Mouse (Mus musculus): ENCODE measurements at regions not wholly inside any gene's neighbourhood (a gene's known extent, or its start where the extent isn't known, plus 50 kb on each side); places are given as distances from the start of the nearest gene placed in this dataset.

DNA sequence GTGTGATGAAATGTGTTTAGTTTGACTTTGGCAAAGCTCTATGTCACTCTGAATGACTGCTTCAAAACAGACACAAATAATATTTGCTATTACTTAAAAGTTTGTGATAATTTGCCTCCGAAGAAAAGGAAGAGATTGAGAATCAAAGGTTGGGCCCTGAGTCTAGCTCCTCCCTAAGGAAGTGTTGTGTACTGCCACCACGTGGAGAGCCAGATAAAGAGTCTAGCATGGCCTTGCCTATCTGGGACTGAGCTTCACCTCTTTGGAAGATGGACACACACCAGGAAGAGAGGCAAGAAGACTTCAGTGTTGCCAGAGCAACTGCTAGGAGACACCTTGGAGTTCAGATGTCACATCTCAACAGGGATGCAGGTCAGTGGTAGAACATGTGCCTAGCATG is 258.5 kb downstream of the Cog6 start:
- no peak for DNase-seq (ENCODE audit: low spot score in 2 of 2)

DNA sequence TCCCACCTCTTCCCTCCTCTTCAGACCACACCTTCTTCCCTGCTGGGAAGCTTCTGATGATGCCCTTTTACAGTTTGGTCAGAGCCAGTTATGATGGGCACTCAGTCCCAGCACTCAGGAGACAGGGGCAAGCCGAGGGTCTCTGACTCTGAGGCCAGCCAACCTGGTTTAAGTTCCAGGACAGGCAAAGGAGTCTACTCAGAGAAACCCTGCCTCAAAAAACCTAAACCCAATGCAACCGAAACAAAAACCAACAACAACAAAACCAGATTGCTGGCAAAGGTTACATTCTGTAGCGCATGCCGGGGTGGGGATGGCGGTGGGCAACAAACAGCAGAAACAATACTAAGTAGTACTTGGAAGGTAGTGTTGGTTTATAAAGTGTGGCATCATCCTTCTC is 260.2 kb downstream of the Cog6 start:
- no peak for DNase-seq (ENCODE audit: low spot score in 2 of 2)

DNA sequence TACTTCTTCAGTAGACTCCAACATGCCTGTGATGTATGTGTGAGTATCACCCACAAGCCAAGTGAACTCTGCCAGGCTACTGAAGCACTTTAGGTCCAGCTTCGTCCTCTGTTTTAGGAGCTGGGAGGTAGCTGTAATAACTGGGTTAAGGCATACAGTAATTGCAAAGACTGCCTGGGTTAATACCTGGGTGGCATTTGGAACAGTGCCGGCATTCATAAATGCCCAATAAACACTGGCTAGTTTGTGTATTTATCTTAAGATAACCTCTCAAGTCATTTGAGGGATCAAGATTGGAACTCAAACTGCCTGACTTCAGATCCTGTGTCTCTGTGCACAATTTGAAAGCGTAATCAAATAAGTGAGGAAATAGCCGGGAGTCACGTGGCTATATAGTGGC is 261.0 kb downstream of the Cog6 start:
- DNase-seq (ENCODE audit: low spot score in 2 of 2) = no peak

DNA sequence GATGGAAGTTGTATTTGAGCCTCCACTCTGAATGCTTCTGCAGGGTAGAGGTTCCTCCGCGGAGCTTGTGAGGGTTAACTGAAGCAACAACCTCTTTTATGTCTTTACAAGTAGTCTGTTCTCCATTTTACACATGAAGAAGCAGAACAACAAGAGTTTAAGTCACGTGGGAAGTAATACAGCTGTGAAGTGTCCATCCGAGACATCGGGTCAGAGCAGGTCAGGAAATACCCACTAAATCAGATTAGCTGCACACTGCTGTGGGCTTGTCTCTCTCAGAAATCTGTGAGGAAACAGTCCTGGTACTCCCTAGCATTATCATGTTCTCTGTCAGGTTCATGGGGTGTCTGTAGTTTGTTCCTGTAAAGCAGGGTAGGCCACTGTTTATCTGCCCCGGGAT is 262.1 kb downstream of the Cog6 start:
- DNase-seq (ENCODE audit: low spot score in 2 of 2) = no peak

DNA sequence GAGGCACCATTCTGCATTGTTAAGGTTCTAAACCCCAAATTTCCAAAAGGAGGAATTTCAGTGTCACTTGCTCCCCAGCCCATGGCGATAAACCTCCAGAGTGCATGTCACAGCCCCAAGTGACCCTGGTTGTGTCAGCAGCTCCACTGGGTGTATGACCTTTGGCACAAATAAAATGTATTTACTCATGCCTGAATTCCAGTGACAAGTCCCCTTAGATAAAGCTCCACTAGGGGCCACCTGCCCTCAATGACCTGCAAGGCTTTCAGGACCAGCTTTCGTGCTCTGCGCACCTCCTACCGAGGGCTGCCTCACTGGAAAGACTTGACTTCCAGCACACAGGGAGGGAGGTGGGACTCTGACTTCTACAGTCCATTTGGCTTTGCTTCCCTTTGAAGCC is 262.6 kb downstream of the Cog6 start:
- DNase-seq (ENCODE audit: low spot score in 2 of 2) = no peak

DNA sequence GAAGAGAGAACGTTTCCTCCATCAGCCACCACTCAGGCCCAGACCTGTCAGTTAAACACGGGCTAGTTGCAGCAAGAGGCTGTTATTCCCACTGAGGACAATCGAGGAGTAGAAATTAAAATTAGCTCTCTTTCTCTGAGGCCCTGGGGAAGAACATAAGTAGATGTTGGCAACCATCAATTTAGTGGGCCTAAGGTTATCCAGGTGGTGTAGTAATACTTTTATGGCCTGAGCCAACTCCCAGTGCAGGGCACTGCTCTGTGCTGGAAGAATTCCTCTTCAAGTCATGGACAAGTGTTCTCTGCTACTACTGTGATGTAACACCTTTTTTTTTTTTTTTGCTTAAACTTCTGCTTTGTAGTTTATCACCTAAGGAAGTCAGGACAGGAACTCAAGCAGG is 270.1 kb downstream of the Cog6 start:
- DNase-seq (ENCODE audit: low spot score in 2 of 2) = no peak

DNA sequence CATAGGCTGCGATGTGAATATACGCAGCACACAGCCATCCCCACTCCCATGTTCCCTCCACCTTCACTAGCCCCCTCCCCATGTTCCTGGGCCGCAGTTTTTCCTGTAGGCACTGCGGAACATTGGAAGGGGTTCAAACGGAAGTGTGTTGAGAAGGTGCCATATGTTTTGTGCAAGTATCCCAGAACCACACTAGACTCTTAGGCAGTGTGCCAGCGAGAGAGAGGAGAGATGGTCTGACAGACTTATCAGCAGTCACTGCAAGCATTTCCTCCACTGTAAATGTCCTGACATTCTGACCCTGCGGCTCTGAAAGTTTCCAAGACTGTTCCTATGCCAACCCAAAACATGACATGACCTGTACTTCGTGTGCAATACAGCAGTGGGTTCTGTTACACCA is 272.7 kb downstream of the Cog6 start:
- DNase-seq (ENCODE audit: low spot score in 2 of 2) = no peak

DNA sequence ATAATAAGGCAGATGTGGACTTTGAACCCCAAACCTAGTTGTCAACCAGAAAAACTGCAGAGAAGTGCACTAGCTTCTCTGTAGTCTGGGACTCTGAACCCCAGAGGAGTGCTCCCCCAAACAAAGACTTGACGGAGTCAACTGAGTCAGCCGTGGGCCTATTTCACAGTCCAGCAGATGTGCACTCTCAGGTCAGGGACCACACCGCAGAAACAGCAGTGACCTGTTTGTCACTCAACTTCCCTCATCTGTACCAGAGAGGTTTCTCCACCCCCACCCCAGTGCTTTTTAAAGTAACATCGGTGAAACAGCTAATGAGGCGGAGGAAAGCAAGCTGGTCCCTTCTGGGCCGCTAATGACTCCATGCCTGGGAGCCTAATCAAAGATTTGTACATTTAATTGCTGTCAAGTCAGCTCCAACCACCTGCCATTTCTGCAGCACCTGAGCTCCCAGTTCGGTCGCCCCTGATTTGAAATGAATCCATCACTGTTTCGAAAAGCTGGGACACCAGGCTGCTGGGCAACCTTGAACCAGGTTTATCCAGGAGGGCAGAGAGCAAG is 276.5 kb downstream of the Cog6 start:
- DNase-seq (ENCODE audit: low spot score in 2 of 2) = no peak

DNA sequence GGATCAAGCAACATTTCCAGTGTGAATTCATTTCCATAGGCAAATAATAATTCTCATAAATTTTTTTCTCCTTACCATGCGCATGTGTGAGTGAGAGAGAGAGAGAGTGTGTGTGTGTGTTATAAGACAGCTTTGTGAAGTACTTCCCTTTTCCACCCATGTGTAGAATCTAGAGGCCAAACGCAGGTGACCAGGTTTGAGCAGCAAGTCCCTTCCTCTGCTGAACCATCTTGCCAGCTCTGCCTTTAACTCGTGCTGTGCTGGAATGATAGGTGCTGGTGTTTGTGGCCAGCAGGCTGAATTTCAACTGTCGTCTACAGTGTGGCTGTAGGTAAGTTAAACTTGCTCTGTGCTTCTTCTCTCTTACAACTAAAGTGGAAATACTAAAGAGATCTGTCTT is 277.5 kb downstream of the Cog6 start:
- DNase-seq (ENCODE audit: low spot score in 2 of 2) = no peak

DNA sequence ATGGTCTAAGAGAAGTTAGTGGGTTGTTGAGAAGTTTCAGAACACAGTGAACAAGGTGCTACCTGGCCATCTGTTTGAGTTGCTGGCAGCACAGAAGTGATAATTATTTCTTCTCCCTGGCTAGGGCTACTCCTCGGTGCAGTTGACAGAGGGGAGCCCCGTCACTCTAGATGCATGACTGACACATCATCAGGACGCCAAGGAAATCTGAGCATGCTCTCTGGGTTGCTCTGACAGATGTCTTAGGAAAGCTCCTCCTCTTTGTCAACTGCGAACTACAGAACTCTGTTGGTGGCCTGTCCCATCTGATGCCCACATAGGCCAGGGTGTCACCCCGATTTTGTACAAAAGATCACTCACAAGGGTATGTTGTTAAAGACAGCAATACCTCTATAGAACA is 278.7 kb downstream of the Cog6 start:
- DNase-seq (ENCODE audit: low spot score in 2 of 2) = no peak

DNA sequence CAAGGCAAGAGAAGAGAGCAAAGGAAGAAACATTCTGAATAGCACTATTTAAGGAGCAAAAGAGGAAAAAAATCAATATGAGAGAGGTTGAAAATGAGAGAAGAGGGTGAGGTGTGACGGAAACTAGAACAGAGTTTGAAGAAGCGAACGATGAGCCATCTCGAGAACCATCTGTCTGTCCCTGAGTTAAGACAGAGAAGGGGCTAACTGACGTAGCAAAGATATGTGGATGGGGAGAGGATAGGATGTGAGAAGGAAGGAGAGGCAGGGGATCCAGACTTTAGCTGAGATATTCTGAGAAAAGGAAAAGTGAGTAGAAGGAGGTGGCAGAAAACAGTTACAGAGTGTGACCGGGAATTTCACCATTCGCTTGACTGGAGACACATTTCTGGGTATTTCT is 281.1 kb downstream of the Cog6 start:
- no peak for DNase-seq (ENCODE audit: low spot score in 2 of 2)

DNA sequence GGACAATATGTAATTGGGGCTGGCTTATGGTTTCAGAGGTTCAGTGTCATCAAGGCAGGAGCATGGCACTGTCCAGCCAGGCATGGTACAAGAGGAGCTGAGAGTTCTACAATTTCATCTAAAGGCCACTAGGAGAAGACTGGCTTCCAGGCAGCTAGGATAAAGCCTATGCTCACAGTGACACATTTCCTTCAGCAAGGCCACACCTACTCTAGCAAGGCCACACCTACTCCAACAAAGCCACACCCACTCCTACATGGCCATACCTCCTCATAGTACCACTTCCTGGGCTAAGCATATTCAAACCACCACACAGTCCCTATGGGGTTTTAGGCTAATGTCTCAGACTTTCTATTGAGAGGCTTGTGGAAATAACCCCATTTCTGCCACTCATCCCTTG is 285.1 kb downstream of the Cog6 start:
- DNase-seq (ENCODE audit: low spot score in 2 of 2) = no peak

DNA sequence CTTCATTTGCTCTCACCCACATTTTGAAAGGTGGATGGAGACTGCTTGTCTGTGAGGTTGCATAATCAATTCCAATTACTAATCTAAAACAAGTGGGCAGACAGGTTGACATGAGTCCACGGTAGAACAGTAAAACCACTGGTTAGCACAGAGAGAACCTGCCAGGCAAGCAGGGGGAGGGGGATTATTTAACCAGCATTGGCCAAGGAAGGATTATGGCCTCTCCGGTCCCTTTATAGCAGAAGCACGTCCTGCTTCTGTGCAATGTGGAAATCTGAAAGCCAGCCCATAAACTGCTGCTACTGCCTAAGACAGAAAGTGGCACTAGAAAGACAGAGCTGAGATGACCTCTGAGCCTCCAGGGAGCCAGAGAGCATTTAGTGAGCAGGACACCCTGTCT is 285.5 kb downstream of the Cog6 start:
- DNase-seq (ENCODE audit: low spot score in 2 of 2) = no peak

DNA sequence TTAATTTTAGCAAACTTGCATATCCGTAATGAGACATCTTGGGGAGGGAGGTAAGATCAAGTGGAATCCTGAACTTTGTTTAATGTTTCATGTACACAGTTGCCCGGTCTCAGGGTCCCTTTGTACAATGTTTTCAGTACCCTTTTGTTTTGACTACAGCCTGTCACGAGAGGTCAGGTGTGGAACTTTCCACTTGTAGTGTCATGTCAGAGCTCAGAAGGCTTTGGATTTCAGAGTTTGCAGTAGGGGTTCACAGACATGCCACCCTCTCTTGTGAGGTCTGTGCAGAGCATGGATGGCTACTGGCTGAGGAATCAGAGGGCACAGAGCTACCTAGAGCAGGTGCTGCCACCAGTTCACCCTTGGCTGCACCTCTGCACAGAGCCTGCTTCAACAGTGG is 287.3 kb downstream of the Cog6 start:
- no peak for DNase-seq (ENCODE audit: low spot score in 2 of 2)

DNA sequence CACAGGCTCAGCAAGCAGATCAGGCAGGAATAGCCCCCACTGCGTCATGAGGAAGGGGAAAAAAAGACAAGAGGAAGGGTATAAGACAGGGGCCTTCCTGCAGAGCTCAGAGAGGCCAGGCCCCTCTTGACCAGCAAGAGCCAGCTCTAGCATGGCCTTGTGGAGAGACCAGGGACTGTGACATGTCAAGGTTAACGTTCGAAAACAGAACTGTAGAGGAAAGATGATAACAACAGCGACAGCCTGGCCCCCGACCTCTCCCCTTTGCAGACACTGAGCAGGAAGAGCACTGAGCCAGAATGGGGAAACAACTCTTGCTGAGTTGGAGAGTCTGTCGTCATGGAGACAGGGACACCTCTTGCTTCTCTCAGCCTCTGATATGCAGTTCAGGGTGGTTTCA is 288.2 kb downstream of the Cog6 start:
- no peak for DNase-seq (ENCODE audit: low spot score in 2 of 2)

DNA sequence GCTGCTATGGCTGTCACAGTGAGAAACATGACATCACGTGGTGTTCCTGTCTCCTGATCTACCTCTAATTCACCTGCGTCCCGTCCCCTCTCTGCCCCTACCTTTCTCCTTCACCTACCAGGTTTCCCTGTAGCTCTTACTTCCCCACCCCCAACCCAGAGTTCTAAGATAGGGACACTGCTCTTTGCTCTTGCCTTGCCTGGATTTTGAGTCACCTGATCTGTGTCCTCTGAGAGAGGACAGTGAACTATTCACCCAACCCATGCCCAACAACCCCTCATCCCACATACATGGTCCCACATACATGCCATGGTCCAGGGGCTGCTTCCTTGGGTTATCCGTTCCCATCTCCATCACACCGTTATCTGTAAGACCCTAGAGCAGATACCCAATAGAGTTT is 288.6 kb downstream of the Cog6 start:
- no peak for DNase-seq (ENCODE audit: low spot score in 2 of 2)

DNA sequence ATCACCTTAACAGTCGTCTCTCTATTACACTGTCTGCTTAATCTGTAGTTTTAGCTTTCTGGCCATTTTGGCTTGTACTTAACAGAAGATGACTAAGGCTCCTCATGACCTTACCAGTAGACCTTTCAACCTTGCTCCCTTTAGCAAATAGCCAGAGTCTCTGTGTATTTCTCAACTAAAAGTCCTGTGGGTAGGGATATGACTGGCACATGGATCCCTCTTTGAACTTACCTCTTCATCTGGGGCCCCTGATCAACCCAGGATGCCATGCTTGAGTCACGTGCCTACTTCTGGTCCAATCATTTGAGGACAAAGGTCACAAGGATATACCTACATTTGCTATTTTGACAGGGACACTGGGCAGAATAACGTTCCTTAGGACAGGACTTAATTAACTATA is 292.7 kb downstream of the Cog6 start:
- no peak for DNase-seq (ENCODE audit: low spot score in 2 of 2)

DNA sequence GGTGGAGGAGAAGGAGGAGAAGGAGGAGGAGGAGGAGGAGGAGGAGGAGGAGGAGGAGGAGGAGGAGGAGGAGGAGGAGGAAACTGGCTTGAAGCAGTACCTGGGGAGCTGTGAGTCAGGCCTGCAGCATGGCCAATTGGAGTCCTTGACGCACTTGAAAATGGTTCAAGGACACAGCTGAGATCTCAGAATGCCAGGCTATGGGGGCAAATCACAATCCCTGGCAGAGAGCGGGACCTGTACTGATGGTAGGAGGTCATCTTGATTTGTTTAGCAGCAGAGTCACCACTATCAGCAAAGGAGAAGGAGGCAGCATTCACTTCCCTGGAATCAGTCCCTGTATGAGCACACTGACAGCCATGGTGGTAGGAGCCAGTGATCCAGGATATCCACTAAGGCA is 294.1 kb downstream of the Cog6 start:
- DNase-seq (ENCODE audit: low spot score in 2 of 2) = no peak

DNA sequence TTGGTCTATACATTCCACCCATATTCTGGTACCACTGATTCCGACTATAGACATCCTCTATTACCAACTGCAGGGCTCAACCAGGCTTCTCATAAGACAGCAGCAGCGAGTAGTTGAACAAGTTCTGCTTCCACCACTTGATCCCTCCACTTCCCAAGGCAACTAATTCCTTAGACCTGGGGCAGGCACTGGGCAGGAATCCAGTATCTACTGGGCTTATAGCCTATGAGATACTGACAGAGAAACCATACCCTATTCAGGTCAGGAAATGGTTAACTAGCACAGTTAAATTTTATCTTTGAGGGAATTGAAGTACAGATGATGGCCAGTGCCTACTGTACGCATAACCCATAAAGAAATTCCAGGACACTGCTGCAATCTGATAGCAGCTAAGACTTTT is 297.9 kb downstream of the Cog6 start:
- no peak for DNase-seq (ENCODE audit: low spot score in 2 of 2)

DNA sequence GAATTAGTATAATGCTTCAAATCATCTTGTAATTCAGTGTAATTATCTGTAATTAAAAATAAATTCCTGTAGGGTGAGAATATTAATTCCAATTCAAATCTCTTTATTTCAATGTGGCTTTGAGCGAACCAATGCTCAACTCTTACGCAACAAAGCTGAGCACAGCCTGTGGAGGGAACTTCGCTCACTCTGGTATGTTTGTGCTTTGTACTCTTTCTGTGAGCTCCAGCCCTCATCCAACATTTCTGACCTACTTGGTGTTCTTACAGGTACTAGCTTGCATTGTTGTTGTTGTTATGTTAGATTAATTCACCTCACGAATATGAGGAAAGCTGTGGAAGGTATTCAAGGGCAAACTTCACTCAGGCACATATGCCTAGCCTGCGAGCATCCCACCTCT is 299.7 kb downstream of the Cog6 start:
- no peak for DNase-seq (ENCODE audit: low spot score in 2 of 2)

DNA sequence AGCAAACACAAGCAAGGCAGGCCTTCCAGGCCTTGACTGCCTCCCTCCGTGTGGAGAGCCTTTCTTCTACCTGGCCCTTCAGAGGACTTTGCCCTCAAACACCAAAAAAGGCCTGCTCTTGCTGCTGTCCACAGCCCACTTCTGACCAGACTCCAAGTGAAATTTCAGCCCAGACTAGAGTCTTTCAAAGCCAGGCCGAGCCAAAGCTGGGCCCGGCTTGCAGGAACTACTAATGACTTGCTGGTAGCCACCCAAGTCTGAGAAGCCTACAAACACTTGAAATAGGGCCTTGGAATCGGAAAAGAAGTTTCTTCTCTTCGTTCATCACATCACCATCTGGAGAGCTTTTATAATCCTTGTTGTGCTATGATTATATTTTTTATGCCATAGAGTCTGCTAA is 304.9 kb downstream of the Cog6 start:
- no peak for DNase-seq (ENCODE audit: low spot score in 2 of 2)

DNA sequence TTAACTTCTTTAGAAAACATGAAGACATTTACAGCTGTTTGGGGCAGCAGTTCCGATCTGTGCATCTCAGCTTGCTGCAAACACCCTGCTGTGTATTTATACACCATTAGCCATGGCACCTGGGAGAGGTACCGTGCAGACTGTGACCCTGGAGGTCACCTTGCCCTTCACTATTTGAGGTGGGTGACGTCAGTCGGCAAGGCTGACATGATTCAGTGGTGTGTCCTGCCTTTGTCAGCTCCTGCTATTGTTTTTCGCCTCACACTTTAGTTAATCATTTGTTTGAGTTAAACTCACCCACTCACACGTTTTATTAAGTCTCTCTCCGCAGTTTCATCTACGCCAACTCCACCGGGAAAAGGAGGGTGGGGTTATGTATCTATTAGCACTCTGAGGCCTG is 305.9 kb downstream of the Cog6 start:
- DNase-seq (ENCODE audit: low spot score in 2 of 2) = no peak

DNA sequence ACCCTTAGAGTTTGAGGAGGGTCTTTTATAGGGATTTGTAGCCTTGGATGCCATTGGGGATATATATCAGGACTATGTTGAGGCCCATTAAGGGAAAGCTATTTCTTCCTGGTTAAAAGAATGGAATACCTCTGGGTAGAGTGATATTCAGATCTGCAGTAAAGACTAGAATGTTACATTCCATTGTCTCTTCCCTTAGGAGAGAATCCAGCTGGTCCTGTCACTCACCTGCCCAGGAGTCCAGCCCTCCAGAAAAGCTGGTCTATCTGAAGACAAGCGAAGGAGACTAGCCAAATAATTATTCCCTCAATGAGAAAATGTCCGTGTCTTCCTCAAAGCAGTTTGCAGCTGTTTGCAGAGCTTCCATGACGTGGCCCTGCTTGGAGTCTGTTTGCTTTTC is 308.3 kb downstream of the Cog6 start:
- DNase-seq (ENCODE audit: low spot score in 2 of 2) = no peak

DNA sequence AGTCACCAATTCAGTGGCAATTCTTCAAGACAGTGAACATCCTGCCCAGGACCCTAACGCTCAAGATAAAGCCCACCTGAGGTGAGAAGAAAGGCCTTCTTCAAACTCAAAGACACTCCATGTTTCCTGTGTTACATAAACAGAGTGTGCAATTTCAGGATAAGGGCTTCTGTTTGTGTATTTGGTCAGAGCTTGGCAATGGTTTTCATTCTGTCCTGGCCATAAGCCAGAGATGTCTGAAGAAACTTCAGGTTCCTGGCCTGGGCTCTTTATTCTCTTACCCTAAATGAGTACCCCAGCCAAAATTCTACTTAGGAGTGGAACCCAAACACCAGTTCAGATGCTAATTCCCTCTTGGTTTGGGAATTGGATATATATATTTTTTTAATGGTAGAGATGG is 308.7 kb downstream of the Cog6 start:
- no peak for DNase-seq (ENCODE audit: low spot score in 2 of 2)

DNA sequence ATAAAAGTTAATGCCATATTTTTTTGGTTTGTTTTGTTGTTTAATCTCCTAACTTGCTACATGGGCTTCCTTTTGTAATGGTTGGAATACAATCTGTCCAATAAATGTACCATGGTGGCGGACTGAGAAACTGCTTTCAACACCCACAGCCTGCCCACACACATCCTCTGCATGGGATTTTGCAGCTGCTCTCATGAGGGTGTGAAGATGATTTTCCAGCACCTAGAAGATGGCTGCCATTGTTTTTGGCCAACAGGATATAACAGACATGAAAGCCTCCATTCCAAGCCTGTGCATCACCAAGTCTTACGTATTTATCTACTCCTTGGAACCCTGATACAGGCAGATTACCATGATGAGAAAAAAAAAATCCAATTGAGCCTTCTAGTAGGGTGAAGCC is 310.4 kb downstream of the Cog6 start:
- no peak for DNase-seq (ENCODE audit: low spot score in 2 of 2)

Data from frontal cortex, postnatal 14 days (tissue).